Mouse (Mus musculus): ENCODE measurements around the gene Hbq1a. TPM values are rescaled to one million over a fixed set of nuclear protein-coding genes. Genes with fewer than 3 reads are reported as not detected.
"Not testable (repeated sequence)": the region's sequence is repeated elsewhere in the genome, so short reads cannot be mapped to it uniquely, and the experiment has no call there.

Gene Hbq1a
- polyA plus RNA-seq, 1 experiment from 2014 or later = not detected

- no peak overlapping the region for H3K27ac ChIP-seq (replicated peaks)
- WGBS = 83% methylated on average over 5 of the region's 5 CpGs
- 0 out of 2 replicates have a peak, but pooled peaks cover 4% of the 10 kb centered on the region for H3K27me3 ChIP-seq (replicated peaks; ENCODE audit: low read depth, poor library complexity, severe bottlenecking)
These were observed 30.9 kb upstream of the Hbq1a start for GRCm38 (mm10) chr11:32268952-32269351.

GRCm38 (mm10) chr11:32271178-32271577, 28.7 kb upstream of the Hbq1a start:
- Histone ChIP-seq H3K4me3 (no peak overlapping the region), H3K36me3 (replicated peaks) (no peaks in the 10 kb centered on the region), H3K9me3 (no peaks in the 10 kb centered on the region), H3K27me3 (replicated peaks; ENCODE audit: low read depth, poor library complexity, severe bottlenecking) (peaks cover 7% of the 10 kb centered on the region), H3K27ac (replicated peaks) (no peak overlapping the region), H3K4me1 (peaks cover 15% of the 10 kb centered on the region)
- WGBS = 50% methylated on average over 4 of the region's 4 CpGs
- DNase-seq (ENCODE audit: low spot score) = no peak

More at GRCm38 (mm10) chr11:32268952-32269351, 30.9 kb upstream of the Hbq1a start:
- Histone ChIP-seq H3K4me3 (no peak overlapping the region), H3K9me3 (no peaks in the 10 kb centered on the region), H3K4me1 (peaks cover 19% of the 10 kb centered on the region), H3K36me3 (replicated peaks) (no peaks in the 10 kb centered on the region)
- no peak for DNase-seq (ENCODE audit: low spot score)

GRCm38 (mm10) chr11:32276347-32276746, 23.5 kb upstream of the Hbq1a start, which contains the start of gene Hba-x:
TSS of gene Hba-x (plus strand) at chr11:32276400.
- 71% methylated on average over 3 of the region's 3 CpGs for WGBS
- Histone ChIP-seq H3K27me3 (replicated peaks; ENCODE audit: low read depth, poor library complexity, severe bottlenecking) (peaks cover 41% of the 10 kb centered on the region), H3K9me3 (no peaks in the 10 kb centered on the region), H3K27ac (replicated peaks) (no peak within 1 kb of the TSS; the same call in 1 of the 2 replicates), H3K4me3 (no peak within 1 kb of the TSS), H3K36me3 (replicated peaks) (no peaks in the 10 kb centered on the region), H3K4me1 (no peaks in the 10 kb centered on the region)
- no peak for DNase-seq (ENCODE audit: low spot score)

GRCm38 (mm10) chr11:32277736-32278457, 22.0 kb upstream of the Hbq1a start:
- H3K36me3 ChIP-seq (replicated peaks) = no peaks in the 10 kb centered on the region
- 68% methylated on average over 21 of the region's 21 CpGs for WGBS
- H3K4me1 ChIP-seq = no peaks in the 10 kb centered on the region
- no peak for DNase-seq (ENCODE audit: low spot score)
- H3K27ac ChIP-seq (replicated peaks) = no peak overlapping the region
- peaks cover 48% of the 10 kb centered on the region for H3K27me3 ChIP-seq (replicated peaks; ENCODE audit: low read depth, poor library complexity, severe bottlenecking)
- no peak overlapping the region for H3K4me3 ChIP-seq
- H3K9me3 ChIP-seq = no peaks in the 10 kb centered on the region

- Histone ChIP-seq H3K27me3 (replicated peaks; ENCODE audit: low read depth, poor library complexity, severe bottlenecking) (peaks cover 48% of the 10 kb centered on the region), H3K36me3 (replicated peaks) (no peaks in the 10 kb centered on the region), H3K4me1 (no peaks in the 10 kb centered on the region), H3K4me3 (no peak overlapping the region), H3K9me3 (no peaks in the 10 kb centered on the region), H3K27ac (replicated peaks) (no peak overlapping the region)
- WGBS = 79% methylated on average over 12 of the region's 12 CpGs
- no peak for DNase-seq (ENCODE audit: low spot score)
These were observed 21.4 kb upstream of the Hbq1a start for GRCm38 (mm10) chr11:32278458-32278957.

GRCm38 (mm10) chr11:32280646-32281045, 19.2 kb upstream of the Hbq1a start:
- no peak overlapping the region for H3K4me3 ChIP-seq

GRCm38 (mm10) chr11:32281416-32282144, 18.3 kb upstream of the Hbq1a start:
- DNase-seq (ENCODE audit: low spot score) = no peak
- Histone ChIP-seq H3K27me3 (replicated peaks; ENCODE audit: low read depth, poor library complexity, severe bottlenecking) (peaks cover 41% of the 10 kb centered on the region), H3K36me3 (replicated peaks) (no peaks in the 10 kb centered on the region), H3K27ac (replicated peaks) (no peak overlapping the region), H3K9me3 (no peaks in the 10 kb centered on the region), H3K4me1 (no peaks in the 10 kb centered on the region), H3K4me3 (no peak overlapping the region)
- 78% methylated on average over 1 of the region's 1 CpGs for WGBS

More at GRCm38 (mm10) chr11:32280646-32281045, 19.2 kb upstream of the Hbq1a start:
- no peaks in the 10 kb centered on the region for H3K9me3 ChIP-seq
- 78% methylated on average over 2 of the region's 2 CpGs for WGBS
- H3K27me3 ChIP-seq (replicated peaks; ENCODE audit: low read depth, poor library complexity, severe bottlenecking) = peaks cover 48% of the 10 kb centered on the region
- H3K27ac ChIP-seq (replicated peaks) = no peak overlapping the region
- no peaks in the 10 kb centered on the region for H3K36me3 ChIP-seq (replicated peaks)
- no peak for DNase-seq (ENCODE audit: low spot score)
- H3K4me1 ChIP-seq = no peaks in the 10 kb centered on the region

- not testable (repeated sequence) for DNase-seq (ENCODE audit: low spot score); H3K9me3 ChIP-seq; H3K4me3 ChIP-seq; H3K27ac ChIP-seq (replicated peaks); H3K4me1 ChIP-seq; H3K36me3 ChIP-seq (replicated peaks)
- peaks cover 37% of the 10 kb centered on the region for H3K27me3 ChIP-seq (replicated peaks; ENCODE audit: low read depth, poor library complexity, severe bottlenecking)
- WGBS = 64% methylated on average over 1 of the region's 5 CpGs
These were observed 16.6 kb upstream of the Hbq1a start, which contains the start of gene Hba-a1 for GRCm38 (mm10) chr11:32283091-32283777. TSS of gene Hba-a1 (plus strand) at chr11:32283511.

GRCm38 (mm10) chr11:32284582-32284981, 15.3 kb upstream of the Hbq1a start:
- not testable (repeated sequence) for H3K9me3 ChIP-seq; H3K4me1 ChIP-seq; H3K27ac ChIP-seq (replicated peaks); H3K36me3 ChIP-seq (replicated peaks); DNase-seq (ENCODE audit: low spot score); H3K4me3 ChIP-seq
- peaks cover 32% of the 10 kb centered on the region for H3K27me3 ChIP-seq (replicated peaks; ENCODE audit: low read depth, poor library complexity, severe bottlenecking)
- WGBS = 52% methylated on average over 2 of the region's 2 CpGs

GRCm38 (mm10) chr11:32285031-32285775, 14.7 kb upstream of the Hbq1a start:
- WGBS = 76% methylated on average over 7 of the region's 7 CpGs

GRCm38 (mm10) chr11:32285887-32286286, 14.0 kb upstream of the Hbq1a start:
- not testable (repeated sequence) for DNase-seq (ENCODE audit: low spot score); H3K4me3 ChIP-seq; H3K27ac ChIP-seq (replicated peaks); H3K4me1 ChIP-seq; H3K36me3 ChIP-seq (replicated peaks); H3K9me3 ChIP-seq
- peaks cover 29% of the 10 kb centered on the region for H3K27me3 ChIP-seq (replicated peaks; ENCODE audit: low read depth, poor library complexity, severe bottlenecking)

More at GRCm38 (mm10) chr11:32285031-32285775, 14.7 kb upstream of the Hbq1a start:
- Histone ChIP-seq H3K36me3 (replicated peaks) (no peaks in the 10 kb centered on the region), H3K4me3 (no peak overlapping the region), H3K27me3 (replicated peaks; ENCODE audit: low read depth, poor library complexity, severe bottlenecking) (peaks cover 32% of the 10 kb centered on the region), H3K9me3 (no peaks in the 10 kb centered on the region), H3K27ac (replicated peaks) (no peak overlapping the region), H3K4me1 (no peaks in the 10 kb centered on the region)
- DNase-seq (ENCODE audit: low spot score) = no peak
